Mouse (Mus musculus) gastrocnemius, postnatal 4 days (tissue): ENCODE measurements at regions not wholly inside any gene's neighbourhood (a gene's known extent, or its start where the extent isn't known, plus 50 kb on each side); places are given as distances from the start of the nearest gene placed in this dataset.
"Not testable (repeated sequence)": the region's sequence is repeated elsewhere in the genome, so short reads cannot be mapped to it uniquely, and the experiment has no call there.

ENCODE experiments used
- DNase-seq, 2 experiments: peaks; one replicate each; pipeline ENCODE4 v3.0.0; 2021 to 2022; ENCODE audit warnings: low spot score in 2 of 2, mixed read lengths in 2 of 2

GRCm38 (mm10) chr10:117478931-117479280, 99.1 kb upstream of the Cpsf6 start:
- DNase-seq = no peak

DNA sequence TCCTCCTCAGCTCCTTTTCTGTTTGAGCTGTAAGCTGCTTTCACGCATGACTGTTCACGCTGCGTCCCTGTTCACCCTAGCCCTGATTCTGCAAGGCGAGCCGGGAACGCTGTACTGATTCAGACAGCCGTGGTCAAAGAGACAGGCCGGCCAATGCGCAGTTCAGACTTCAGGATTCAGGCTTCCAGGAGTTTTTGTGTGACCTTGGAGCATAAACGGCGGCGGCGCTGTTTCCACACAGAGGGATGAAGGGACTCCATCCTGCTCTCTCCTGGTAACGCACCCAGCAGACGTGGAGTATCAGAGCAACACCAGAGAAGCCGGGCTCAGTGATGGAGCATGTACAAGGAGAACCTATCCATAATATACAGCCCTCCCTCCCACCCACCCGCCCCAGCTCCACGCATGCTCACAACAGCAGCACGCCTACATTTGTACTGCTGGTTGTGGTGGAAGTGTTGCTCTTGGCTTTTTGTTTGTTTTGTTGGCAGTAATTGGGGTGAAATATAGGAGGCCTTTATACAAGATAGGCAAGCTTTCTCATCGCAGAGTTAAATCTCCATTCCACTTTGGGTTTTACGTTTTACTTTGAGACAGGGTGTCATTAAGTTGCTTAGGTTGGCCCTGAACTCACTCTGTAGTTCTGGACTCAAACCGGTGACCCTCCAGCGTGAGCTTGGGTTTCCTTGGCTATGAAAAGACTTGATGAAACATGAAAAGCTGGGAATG, 98.6 kb upstream of the Cpsf6 start:
- no peak for DNase-seq

GRCm38 (mm10) chr10:117477331-117478201, 97.8 kb upstream of the Cpsf6 start:
- DNase-seq = no peak

DNA sequence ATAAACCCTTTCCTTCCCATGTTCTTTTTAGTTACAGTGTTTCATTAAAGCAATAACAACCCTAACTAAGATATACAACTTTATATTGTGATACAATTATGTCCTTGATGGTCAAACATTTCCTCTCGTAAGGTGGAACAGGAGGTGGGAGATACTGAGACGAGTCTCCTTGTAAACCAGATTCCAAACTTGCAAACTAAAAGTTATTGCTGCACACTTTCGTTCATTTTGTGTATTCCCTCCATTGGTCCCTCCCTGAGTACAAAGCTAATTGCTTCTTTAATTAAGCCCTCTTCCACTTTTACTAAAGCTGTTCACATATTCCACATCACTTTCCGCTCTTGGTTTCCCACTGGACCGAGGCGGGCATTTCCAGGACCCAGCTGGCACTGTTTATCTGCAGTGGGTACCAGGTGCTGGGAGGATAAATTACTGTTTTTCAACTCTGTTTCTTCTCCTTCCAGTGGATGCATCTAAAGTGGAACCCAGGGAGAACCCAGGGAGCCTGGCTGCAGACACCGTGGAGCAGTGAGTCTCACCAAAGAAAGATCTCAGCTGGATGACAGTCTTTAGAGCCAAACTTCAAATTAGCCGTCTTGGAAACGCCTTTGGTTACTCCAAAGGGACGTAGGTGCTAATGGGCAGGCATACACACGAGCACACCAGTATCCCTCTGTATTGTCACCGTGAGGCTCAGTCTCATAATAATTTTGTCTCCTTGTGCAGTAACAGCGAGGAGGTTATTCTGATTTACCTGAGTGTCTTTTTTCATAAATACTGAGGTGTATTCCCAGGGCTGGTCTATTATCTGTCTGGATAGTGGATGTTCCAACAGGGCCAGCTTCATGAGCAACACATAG, 95.5 kb upstream of the Cpsf6 start:
- DNase-seq = no peak

DNA sequence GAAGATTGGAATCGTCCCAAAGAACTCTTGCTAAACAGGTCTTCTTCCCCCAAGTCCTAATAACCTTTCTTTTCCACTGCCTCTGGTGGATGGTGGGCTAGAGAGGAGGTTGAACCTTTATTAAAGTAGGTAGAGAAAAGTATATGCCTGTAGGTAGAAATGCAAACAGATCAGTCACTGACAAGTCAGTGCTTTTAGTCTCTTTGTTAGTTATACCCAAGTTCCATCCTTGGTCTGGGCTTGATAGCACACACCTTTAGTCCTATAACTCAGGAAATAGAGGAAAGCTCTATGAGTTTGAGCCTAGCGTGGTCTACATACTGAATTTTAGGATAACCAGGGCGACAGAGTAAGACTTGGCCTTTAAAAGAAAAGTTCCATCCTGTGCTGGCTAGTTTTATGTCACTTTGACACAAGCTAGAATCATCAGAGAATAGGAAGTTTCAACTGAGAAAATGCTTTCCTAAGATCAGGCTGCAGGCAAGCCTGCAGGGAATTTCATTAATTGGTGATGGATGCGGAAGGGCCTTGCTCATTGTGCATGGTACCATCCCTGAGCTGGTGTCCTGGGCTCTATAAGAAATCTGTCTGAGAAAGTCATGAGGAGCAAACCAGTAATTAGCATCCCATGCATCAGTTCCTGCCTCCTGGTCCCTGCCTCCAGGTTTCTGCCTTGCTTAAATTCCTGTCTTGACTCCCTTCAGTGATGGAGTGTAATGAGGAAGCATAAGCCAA, 94.7 kb upstream of the Cpsf6 start:
- no peak for DNase-seq

- no peak for DNase-seq
Observed at GRCm38 (mm10) chr10:117473471-117473870, 93.7 kb upstream of the Cpsf6 start.

DNA sequence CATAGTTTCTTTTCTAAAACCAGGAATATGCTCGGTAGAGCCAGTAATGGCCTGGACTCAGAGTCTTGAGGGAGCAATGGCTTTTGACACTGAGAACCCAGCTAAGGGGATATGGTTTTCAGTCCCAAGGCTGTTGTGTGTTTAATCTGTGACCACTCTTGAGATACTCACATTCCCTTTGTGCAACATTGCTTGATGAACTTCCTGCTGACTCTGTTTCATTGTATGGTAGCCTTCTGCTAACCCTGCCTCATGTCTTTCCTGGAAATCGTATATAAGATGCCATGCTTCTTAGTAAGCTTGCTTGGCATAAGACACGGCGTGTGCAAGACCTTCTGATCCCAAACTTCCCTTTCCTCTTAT, 92.7 kb upstream of the Cpsf6 start:
- DNase-seq = no peak

DNA sequence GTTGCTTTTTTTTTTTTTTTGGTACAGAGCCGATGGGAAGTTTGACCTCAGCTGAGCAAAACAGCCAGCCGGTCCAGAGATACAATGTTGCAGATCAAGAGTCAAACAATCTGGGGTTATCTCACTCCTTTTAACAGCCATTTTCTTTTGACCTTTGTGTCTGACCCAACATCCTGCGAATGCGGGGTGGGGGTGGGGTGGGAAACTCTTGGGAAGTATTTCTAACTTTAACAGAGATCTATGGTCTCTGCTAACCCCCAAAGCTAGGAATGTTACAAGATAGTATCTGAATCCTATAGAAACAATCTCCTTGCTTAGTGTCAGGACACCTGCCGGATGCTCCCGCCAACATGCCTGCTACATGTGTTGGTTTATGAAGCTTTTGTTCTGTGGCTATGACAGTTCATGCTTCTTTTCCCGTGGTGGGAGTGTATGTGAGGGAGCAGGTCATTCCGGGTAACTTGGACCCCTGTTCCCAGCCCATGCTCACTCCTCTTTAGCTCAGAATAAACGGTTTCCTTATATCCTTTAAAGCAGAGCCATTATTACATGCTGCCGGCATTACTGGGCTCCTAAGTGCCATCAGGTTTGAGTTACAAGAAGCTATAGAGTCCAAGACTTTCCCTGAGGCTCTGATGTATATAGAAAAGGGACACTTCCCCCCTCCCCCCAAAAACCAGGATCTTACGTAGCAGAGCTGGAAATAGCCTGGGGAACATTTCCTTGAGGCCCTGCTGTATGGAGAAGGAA, 92.2 kb upstream of the Cpsf6 start:
- no peak for DNase-seq

DNA sequence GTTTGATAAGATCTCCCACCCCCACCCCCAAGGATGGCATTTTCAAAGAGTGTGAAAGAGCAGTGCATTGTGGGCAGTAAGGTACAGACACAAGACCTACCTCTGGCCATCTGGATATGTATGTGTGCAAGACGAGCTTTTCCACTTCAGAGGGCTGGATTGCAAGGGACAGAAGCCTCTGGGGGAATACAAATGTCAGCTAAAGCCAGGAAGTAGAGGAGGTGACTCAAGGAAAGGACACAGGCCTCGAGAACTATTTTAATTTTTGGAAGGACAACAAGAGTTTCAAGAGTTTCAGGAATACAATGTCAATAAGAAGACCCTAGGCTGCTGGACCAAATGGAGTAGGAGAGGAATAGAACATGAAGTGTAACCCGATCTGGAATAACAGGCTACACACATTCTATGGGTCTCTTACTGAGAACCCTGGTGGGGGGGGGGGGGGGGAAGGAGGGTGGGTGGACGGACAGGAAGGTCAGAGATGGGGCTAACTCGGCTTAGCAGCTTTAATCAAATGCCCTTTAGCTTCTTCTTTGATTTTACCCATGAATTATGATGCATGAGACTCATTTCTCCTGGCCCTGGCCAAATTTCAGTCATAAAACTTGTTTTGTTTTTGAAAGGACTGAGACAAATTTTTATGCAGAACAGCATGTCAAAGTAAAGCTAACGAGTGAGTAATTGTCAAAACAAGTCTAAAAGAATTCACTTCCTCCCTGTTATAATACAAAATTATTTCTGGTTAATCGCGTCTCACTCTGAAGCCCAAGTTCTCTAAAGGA, 91.4 kb upstream of the Cpsf6 start:
- DNase-seq = no peak

DNA sequence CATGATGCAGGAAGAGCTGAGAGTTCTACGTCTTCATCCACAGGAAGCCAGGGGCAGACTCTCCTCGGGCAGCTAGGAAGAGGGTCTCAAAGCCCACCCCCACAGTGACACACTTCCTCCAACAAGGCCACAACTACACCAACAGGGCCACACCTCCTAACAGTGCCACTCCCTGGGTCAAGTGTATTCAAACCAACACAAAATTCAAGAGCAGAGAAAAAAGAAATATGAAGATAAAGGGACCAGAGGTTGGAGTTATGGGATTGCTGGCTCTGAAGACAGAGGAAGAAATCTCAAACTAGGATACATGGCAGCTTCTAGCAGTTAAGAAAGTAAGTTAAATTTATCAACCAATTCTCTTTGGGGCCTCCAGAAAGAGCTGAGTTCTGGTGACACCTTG, 90.7 kb upstream of the Cpsf6 start:
- no peak for DNase-seq

DNA sequence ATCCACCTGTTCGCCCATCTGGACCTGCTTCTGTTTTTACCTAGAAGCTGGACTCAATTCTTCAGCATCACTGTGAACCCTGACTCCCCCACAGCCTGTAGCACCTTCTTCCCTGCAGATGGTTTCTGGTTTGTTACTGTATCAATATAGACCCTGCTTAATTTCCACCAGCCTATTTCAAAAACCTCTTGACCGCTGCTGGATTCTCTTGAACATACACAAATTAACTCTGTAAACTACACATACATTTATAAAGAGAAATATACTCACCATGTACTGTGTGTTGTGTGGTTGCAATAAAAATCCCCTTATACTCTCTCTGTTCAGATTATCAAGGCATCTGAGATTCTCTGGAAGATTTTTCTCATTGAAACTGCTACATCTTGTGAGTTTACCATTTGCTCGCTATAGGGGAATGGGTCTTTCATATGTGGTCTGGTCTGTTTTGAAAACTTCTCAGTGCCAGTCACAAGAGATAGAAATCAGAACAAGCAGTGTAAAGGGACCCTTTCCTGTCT, 89.8 kb upstream of the Cpsf6 start:
- DNase-seq = no peak

DNA sequence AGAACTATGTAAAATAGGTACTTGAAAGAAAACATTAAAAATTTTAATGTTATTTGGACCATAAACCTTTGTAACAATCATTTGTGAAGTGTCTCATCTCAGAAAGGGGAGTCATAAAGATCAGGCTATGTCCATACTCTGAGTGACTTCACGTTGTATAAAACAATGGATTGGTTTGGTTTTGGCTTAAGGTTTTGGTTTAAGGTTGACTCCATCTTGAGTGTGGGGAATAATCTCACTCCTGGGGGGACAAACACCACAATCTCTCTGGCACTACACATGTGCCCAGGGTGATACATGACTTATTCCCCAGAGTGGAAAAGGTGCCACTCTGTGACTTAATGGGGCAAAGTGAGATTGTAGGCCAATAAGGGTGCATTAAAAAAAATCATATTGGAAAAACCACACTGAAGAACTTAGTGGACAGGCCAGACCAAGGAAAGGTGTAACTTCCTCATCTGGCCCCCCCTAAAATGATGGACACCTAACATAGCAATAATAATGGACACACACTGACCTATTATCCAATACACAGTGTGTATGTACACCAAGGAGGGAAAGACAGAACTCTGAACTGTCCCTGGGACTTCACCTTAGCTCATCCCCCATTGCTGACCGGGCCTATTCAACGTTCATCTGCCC, 89.2 kb upstream of the Cpsf6 start:
- DNase-seq = no peak

DNA sequence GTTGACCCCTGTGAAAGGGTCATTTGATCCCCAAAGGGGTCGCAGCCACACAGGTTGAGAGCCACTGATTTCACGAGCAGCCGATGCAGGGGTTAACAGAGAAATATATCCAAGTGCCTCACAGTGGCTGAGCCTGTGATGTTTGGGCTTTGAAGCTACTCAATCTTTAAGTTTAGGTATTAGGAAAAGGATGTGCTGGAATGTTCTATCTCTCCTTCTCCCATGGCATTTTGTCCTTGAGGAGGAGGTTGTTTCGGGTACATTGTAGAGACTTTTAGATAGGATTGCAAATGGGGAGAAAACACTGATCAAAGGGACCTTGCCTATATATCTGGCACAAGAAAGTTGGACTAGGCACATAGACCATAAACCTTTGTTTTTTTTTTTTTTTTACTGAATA, 88.6 kb upstream of the Cpsf6 start:
- no peak for DNase-seq

DNA sequence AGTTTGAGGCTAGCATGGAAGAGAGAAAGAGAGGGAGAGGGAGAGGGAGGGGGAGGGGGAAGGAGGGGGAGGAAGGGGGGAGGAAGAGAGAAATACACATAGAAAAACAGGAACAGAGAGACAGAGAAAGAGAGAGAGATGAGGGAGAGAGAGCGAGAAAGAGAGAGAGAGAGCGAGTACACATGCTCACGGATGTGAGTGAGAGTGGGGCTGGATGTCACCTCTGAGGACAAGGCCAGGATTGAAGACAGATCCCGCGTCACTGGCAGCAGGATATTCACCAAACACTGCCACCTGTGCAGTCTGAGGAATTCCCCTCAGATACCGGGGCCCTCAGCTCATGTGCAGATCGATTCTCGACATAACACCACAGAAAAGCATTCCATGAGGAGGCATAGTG, 87.3 kb upstream of the Cpsf6 start:
- DNase-seq = no peak

DNA sequence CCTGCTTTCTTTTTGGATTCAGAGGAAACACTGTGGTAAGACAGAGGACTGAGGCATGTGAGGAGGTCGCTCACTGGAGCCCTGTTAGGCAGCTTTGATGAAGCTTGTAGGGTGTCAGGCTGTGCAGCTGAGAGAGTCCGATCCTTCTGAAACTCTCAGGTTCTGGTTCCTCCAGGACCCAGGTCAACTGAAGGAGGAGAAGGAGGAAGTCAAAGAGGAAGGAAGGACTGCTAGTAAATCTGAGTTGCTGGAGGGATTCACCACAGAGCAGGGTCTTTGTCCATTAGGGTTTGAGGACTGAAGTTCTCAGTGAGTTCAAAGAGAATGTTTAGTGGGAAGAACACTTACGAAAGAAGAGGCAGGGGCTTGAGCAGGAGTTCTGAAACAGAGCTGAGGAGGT, 86.6 kb upstream of the Cpsf6 start:
- DNase-seq = no peak

DNA sequence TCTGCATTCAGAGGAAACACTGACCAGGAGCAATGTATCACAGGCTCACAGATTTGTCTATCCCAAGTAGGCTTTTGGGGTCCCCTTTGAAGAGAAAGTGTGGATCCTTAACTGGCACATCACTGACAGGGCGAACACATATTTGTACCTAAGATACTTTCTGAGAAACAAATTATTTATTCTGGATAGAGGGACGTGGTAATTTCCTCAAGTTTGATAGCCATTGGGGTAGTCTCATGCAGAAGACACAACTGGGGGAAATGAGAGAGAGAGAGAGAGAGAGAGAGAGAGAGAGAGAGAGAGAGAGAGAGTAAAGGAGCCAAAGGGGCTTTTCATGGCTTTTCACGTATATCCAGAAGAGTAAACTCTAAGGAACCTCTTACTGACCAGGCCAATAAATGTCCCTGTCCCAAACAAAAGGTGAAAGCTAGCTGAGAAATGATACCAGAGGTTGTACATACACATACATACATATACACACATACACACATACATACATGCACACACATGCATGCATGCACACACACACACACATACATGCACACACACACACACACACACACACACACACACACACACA, 85.9 kb upstream of the Cpsf6 start:
- DNase-seq = no peak

GRCm38 (mm10) chr10:117465058-117465660, 85.3 kb upstream of the Cpsf6 start:
- no peak for DNase-seq

DNA sequence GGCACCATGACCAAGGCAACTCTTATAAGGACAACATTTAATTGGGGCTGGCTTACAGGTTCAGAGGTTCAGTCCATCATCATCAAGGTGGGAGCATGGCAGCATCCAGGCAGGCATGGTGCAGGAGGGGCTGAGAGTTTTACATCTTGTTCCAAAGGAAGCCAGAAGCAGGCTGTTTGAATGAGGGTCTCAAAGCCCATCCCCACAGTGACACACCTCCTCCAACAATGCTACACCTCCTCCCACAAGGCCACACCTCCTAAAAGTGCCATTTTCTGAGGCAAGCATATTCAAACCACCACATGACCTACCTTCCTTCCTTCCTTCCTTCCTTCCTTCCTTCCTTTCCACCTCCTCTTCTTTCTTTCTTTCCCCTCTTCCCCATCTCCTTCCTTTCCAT, 84.5 kb upstream of the Cpsf6 start:
- DNase-seq = not testable (repeated sequence)
